Mouse (Mus musculus) retina, adult 2 months (tissue): Measurements from ENCODE around the gene Slc20a1.

Experiments
- DNase-seq: peaks from one replicate; pipeline ENCODE4 v3.0.0-alpha.2; 2012; ENCODE audit warnings: low read depth, low spot score

Gene Slc20a1

DNA sequence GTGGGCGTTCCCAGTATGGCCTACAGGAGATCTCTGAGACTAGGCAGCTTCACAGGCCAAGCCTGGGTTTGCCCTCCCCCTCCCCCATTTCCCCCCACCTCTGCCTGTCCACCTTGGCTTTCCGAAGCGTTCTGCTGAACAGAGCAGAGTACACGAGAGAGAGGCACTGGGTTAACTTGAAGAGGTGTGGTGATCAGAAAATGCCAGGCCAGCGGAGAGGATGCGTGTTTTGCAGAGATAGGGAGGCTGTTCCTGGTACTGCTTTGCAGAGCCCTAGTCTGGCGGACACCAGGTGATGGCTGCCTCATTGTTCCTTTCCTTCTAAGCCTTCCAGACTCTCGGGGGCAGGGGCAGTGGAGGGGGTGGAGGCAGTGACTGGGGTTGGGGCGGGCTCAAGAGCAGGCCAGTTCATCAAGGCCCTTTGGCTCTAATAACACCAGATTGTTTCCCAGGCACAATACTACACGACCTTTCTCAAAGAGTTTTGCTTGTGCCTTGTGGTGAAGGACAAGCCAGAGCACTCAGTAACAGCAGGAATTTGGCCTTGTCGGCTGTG is 27.8 kb downstream of the Slc20a1 start:
- no peak for DNase-seq

DNA sequence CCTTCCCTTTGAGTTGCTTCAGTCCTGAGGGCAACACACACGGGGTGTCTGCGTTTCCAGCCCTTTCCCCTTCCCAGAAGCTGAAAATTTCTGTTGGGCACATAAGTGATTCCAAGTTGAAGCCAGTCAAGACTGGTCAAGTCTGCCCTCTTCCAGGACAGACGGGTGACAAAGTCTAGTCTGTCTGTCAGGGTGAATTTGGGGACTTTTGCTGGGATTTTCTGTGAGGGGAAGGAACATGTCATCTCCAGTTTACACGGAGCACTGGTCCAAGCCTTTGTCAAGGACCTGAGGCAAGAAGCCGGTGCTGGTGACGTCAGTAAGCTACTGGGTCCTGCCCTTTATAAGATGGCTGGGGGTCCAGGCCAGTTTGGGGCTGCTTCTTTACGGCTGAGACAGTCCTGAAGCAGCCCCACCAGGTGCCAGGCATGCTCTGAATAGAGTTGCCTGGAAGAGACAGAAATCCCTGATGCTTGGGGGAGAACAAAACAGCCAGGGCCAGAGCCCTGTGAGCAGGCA is 28.5 kb downstream of the Slc20a1 start:
- no peak for DNase-seq

GRCm38 (mm10) chr2:129227709-129228108 is 29.1 kb downstream of the Slc20a1 start:
- DNase-seq, result no peak

DNA sequence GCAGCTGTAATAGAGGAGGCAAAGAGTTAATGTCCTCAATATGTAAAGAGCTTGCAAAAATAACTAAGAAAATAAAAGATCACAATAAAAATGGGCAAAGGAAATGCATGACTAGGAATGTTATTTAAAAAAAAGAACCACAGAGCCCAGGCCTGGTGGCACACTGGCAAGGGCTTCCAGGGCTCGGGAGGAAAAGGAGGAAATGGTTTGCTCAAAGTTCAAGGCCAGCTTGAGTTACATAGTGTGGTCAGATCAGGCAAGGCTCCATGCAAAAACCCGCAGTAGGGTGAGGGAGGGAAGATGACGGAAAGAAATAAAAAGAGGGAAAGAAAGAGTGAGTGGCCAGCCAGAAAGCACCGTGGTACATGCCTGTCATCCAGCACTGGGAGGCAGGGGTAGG is 30.0 kb downstream of the Slc20a1 start:
- DNase-seq, result no peak

GRCm38 (mm10) chr2:129229316-129229715 is 30.8 kb downstream of the Slc20a1 start:
- no peak for DNase-seq

- no peak for DNase-seq
Observed at GRCm38 (mm10) chr2:129232023-129232422, 33.5 kb downstream of the Slc20a1 start.

DNA sequence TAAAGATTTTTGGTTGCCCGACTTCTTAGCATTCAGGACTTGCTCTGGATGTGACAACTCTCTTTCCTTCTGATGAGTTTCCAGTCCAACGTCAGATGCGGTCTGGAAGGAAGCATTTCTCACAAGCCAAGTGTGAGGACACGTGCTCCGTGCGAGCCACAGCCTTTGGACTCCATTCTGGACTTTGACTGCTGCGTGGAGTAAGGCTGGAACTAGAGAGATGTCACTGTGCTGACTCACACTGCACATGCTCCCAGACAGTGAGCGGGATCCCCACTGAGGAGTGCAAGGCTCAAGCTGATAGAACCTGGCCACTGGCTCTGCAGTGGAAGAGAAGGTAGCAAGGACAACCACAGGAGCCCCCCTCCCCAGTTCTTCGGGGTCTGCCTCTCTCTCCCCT is 33.9 kb downstream of the Slc20a1 start:
- no peak for DNase-seq

DNA sequence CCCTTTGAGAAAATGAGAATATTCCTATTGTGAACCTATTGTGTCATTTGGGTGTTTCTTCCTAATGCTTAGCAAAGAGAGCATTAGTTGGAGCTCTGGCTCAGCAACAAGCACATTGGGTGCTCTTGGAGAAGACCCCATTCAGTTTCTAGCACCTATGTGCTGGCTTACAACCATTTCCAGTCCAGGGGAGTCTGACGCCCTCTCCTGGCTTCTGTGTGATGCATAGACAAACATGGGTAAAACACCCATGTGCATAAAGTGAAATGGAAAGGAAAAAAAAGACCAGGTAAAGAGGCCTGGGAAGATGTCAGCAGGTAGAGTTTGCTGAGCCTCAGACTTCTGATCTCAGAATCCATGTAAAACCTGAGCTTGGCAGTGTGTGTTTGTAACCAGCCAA is 34.7 kb downstream of the Slc20a1 start:
- DNase-seq, result no peak

GRCm38 (mm10) chr2:129233803-129234477 is 35.4 kb downstream of the Slc20a1 start:
- DNase-seq, result no peak

GRCm38 (mm10) chr2:129234731-129235130 is 36.2 kb downstream of the Slc20a1 start:
- DNase-seq, result no peak

- no peak for DNase-seq
Observed at GRCm38 (mm10) chr2:129236526-129236925, 38.0 kb downstream of the Slc20a1 start.

DNA sequence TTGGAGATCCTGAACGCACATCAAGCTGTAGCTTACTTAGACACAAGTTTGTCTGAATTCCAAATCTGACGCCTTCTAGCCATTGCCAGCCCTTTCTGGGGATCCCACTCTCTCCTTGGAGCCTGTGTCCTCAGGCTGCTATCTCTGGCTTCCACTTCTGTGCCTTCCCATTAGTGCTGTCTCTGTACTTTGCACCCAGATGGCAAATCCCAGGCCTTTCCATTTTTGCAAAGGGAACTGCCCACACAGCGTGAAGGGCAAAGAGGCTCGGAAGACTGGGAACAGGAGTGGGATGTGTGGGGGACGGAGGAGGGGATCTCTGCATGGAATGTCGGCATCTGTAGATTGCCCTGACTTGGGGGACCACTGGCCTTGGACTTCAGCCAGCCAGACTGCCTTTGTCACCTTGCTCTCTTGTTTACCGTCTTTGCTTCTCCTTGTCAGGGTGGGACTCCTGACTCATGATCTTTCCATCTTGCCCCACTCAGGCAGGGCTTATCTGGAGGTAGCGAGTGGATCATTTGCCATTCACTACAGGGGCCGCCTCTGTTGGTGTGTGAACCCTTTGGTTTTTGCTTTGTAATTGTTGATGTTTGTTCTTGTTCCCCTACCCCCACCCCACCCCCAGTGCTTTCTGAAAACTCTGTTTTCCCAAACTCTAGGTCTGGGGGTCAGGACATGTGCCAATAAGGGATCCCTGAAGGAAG is 42.3 kb downstream of the Slc20a1 start:
- no peak for DNase-seq

DNA sequence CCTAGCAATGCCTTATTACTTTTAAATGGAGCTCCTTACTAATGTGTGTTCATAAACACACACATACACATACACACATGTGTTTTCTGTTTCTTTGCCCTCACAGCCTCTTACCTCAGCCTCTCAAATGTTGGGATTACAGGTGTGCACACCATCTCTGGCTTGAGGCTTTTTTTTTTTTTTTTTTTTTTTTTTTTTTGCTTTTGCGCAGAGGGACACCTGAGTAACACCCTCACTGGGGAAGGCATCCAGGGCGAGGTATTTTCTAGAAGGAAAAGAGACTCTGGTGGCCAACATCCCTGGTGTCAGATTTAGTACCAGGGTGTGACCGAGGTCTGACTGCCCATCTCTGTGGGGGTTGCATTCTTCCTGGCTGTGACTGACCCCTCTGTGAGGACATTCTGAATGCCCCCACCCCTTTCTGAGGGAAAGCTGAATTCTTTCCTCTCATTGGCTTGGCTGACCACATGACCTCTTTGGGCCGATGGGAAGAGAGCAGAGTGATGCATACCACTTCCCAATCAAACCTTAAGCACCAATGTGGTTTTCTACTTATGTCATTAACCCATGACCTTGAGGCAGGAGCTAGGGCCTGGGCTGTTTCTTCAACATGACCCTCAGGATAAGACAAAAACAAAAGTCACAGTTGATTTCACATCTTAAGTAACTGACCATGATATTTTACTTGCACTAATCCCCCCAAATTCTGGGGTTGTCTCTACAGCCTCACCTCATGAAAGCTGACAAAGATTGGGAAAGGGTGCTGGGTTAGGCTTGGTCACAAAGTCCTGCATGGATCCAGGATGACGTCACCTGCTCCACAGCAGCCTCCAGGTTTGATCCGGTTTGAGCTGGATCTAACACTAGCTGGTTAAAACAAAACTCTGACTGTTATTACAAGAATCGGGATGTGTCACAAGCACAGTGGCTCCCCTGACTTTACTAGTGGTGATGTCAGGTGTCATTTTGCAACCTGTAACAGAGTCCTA is 43.6 kb downstream of the Slc20a1 start:
- no peak for DNase-seq

GRCm38 (mm10) chr2:129243005-129243404 is 44.4 kb downstream of the Slc20a1 start:
- DNase-seq, result no peak

GRCm38 (mm10) chr2:129243786-129244185 is 45.2 kb downstream of the Slc20a1 start:
- DNase-seq, result peak; percentile 69

DNA sequence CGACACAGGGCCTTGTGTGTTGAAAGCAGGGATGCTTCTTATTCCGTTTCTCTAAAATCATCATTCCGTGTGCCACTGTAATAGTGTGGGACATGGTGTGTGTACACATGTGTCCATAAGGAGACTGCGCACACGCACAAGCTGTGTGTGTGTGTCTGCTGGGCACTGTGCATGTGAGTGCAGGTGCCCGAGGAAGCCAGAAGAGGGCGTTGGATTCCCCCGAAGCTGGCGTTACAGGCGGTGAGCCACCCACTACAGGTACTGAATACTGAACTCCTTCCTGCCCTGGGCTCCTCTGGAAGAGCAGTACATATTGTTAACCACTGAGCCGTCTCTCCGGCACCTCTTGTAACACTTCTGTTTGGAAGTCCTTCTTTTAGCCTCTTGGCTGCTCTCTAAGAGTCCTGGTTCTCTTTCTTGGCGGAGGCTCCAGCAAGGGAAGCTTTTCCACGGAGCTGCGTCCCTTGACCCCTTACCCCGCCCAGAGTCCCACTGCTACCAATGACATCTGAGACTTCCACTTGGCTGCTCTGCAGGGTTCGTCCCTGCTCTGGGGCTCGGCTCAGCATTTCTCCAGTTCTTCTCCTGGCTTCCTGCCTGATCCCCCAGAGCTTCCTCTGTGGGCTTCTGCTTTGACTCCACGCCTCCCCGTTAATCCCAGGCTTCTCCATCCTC is 46.0 kb downstream of the Slc20a1 start:
- no peak for DNase-seq

DNA sequence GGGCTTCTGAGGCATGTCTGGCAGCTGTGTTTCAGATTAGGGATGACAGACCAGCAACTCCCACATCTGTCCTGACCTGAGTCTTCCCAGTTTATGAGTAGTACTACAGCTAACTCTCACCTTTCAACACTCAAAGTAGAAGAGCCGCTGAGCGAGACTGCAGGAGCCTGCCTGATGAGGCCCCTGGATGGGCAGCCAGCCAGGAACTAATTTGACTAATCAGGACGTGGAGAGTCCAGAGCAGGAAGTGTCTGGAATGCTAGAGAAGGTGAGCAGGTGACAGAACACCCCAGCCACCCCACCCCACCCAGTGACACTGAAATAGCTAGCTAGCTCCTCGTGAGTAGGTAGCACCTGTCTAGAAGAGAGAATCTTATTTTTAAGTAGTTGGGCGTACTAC is 47.1 kb downstream of the Slc20a1 start:
- no peak for DNase-seq

DNA sequence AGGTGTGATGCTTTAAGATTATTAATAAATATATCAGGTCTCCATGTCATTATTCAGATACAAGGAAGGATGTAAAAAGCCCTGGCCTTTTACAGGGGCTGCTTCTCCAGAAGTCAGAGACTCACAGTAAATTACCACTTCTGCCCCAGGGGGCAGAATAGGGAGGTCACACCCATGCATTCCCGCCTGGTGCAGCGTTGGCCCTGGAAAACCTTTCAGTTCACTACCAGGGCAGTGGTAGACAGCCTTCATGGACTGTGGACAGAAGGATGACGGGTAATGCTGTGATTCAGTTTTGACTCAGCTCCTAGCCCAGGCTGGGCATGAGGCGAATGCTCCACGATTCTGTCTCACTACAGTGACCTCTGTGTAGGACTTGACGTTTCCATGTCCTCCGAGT is 47.9 kb downstream of the Slc20a1 start:
- DNase-seq, result no peak

DNA sequence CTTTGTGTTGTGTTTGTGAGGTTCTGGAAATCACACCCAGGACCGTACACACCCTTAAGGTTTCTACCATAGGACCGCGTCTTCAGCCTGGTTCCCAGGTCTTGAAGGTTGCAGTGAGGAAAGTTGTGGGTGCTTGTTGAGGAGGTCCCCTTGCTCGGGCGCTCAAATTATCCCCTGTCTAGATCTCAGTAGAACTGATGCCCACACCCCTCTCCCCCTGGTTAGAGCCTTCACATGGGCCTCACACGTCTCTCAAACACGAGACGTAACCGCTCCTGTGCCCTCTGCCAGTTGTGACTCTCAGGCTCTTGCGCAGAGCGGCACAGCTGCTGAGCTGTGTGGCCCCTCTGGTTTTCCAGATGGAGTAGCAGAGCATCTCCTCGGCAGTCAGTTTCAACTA is 48.4 kb downstream of the Slc20a1 start:
- no peak for DNase-seq

DNA sequence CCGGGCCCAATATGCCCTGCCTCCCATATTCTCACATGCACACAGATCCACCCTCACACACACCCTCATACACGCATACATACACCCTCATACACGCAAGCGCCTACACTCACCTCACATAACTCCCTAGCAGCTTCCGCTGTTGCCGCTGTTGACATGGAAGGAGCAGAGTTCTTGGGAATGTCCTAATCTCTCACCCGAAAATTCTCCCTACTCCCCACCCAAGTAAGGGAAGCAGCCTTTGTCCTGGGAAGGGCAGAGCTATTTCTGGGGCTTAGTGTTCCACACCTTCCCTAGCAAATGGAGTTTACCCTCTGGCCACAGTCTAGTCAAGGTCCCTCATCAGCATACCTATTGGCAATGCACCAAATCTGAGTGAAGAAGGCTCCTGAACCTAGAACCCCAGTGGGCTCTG is 49.1 kb downstream of the Slc20a1 start:
- no peak for DNase-seq

DNA sequence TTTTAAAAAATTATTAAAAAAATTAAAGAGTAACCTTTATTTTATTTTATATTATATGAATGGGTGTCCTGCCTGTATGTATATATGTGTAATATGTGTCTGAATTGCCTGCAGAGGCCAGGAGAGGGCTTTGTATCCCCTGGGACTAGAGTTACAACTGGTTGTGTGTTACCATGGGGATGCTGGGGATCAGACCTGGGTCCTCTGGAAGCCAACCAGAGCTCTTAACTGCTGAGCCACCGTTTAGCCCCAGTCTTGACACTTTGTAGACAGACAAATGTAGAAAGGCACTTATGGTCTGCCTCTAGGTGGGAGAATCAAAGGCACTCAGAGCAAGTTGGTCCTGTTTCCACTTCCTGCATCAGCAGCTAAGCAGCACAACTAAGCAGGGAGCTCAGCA is 50.8 kb downstream of the Slc20a1 start:
- no peak for DNase-seq
